Mouse (Mus musculus) G1E-ER4 (cell line): ENCODE measurements around the gene Gm9844. TPM values are rescaled to one million over a fixed set of nuclear protein-coding genes. Genes with fewer than 3 reads are reported as not detected.

ENCODE experiments used
- GATA1 ChIP-seq: IDR thresholded peaks from one replicate; pipeline ENCODE4 v1.8.0; 2012; ENCODE audit warnings: low read length, inconsistent platforms
- polyA plus RNA-seq: library from polyadenylated mRNA; stranded (reverse); fragments of >175 nt; gene quantifications from 2 replicates; pipeline ENCODE4 v1.2.3, GENCODE M21; 2012

Gene Gm9844
- polyA plus RNA-seq, 1 experiment, result 0.15 TPM

DNA sequence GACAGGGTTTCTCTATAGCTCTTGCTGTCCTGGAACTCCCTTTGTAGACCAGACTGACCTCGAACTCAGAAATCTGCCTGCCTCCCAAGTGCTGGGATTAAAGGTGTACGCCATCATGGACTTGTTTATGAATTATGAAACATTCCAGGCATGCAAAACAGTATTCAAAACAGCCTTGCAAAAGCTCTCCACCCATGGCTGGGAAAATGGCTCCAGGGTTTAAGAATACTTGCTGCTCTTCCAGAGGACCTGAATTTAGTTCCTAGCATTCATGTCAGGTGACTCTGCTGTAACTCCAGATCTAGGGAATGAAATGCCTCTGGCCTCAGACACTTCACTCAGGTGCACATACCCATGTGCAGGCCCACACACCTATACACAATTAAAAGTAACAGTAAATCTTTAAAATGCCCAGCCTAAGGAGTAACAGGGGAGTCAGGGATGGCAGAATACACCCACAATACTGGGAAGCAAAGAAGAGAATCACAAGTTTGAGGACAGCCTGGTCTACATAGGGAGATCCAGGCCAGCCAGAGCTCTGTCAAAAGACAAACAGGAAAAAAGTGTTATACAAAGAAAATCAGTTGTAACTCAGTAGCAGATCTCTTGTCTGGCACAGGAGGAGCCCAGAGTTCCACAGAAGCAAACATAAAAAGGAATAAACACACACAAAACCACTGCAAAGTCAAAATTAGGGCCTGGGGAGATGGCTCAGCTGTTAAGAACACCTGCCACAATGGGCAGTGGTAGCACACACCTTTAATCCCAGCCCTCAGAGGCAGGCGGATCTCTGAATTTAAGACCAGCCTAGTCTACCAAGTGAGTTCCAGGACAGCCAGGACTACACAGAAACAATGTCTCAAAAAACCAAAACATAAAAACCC lies 29.5 kb downstream of the Gm9844 start:
- TF ChIP-seq GATA1, result no peak

DNA sequence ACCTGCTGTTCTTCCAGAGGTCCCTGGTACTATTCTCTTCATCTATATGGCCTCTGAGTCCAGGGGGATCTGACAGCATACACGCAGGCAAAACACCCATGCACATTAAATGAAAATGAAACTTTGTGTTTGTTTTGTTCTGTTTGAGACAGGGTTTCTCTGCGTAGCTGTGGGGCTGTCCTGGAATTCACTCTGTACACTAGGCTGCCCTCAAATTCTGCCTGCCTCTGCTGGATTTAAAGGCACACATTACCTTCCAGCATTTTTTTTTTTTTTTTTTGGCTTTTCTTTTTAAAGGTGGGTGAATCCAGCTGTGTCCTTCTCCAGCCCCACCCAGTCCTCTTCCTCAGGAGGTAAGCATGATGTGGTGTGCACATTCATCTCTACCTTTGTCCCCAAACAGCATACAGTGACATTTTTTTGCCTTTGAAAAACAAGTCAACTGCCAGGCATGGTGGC lies 30.1 kb downstream of the Gm9844 start:
- no peak for TF ChIP-seq GATA1

GRCm38 (mm10) chr7:24896269-24896668 lies 34.3 kb downstream of the Gm9844 start:
- no peak for TF ChIP-seq GATA1

GRCm38 (mm10) chr7:24897224-24897623 lies 35.2 kb downstream of the Gm9844 start, which contains the start of gene Cd79a:
Cd79a (plus strand) TSS chr7:24897381.
- no peak for TF ChIP-seq GATA1

DNA sequence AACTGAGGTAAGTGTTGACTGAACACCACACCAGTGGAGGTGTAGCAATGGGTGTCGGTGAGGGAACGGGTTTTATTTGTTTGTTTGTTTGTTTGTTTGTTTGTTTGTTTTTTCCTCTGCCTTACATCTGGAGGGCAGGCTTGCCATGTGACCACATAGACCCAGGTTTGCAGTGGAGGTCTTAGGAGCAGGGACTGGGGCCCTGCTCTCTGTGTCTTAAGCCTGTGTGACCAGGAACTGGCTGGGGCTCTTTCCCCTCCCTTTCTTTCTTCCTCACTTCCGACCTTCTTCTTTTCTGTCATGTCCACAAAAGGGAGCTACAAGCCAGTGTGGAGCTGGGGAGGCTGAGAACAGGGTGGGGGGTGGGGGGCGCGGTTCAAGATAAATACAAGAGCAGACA lies 35.9 kb downstream of the Gm9844 start:
- no peak for TF ChIP-seq GATA1

- no peak for TF ChIP-seq GATA1
Observed at GRCm38 (mm10) chr7:24901114-24901513, 39.1 kb downstream of the Gm9844 start.

- no peak for TF ChIP-seq GATA1
Observed at GRCm38 (mm10) chr7:24901842-24902241, 39.8 kb downstream of the Gm9844 start.

DNA sequence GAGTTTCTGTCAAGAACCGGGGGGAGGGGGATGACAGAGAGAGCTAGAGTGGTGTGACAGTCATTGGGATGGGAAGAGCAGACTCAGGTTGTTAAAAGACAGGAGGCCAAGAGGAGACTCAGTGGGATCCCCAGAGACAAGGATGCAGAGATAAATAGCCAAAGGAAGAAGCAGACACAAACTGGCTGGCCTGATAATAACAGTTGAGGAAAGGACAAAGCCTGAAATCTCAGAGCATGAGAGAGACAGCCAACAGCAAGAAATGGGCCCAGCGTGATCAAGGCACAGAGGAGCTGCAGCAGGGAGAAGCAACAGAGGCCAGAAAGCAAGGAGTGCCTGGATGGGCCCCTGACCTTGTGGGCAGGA lies 40.2 kb downstream of the Gm9844 start:
- no peak for TF ChIP-seq GATA1

GRCm38 (mm10) chr7:24902630-24903443 lies 40.8 kb downstream of the Gm9844 start, which contains the start of gene Arhgef1:
Arhgef1 (plus strand) TSS chr7:24902912.
- no peak for TF ChIP-seq GATA1

- no peak for TF ChIP-seq GATA1
Observed at GRCm38 (mm10) chr7:24903444-24903825, 41.4 kb downstream of the Gm9844 start.

- no peak for TF ChIP-seq GATA1
Observed at GRCm38 (mm10) chr7:24904070-24904483, 42.1 kb downstream of the Gm9844 start.

DNA sequence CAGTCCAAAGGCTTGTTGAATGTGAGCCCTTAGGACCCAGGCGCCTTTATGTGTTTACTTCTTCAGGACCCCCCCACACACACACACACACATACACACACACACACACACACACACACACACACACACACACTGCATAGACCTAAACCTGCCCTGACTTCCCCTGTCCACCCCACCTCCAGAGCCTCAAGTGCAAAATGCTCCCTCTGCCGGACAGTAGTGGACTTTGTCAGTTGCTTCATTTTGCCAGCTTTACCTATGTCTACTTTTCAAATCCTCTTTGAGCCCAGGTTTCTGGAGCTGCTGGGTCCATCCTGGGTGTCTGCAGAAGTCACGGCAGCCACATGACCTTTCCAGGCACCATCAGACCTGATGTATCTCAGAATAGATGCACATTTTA lies 42.9 kb downstream of the Gm9844 start:
- TF ChIP-seq GATA1, result no peak

GRCm38 (mm10) chr7:24906551-24906950 lies 44.5 kb downstream of the Gm9844 start:
- no peak for TF ChIP-seq GATA1

GRCm38 (mm10) chr7:24907211-24907748 lies 45.3 kb downstream of the Gm9844 start:
- no peak for TF ChIP-seq GATA1

Other genes starting within 250 kb of the Gm9844 start
- gene Lypd3, start 225.7 kb upstream of the Gm9844 start, polyA plus RNA-seq, result not detected in 2 replicates
- not detected in 2 replicates for gene Tex101, start 185.5 kb upstream of the Gm9844 start, polyA plus RNA-seq
- not detected in 2 replicates for gene BC049730, start 153.0 kb upstream of the Gm9844 start, polyA plus RNA-seq
- not detected in 2 replicates for gene Gm4763, start 135.3 kb upstream of the Gm9844 start, polyA plus RNA-seq
- gene Cd177, start 101.9 kb upstream of the Gm9844 start, polyA plus RNA-seq, result 0.04 and 0.10 TPM in 2 replicates
- gene Ceacam10, start 85.0 kb upstream of the Gm9844 start, polyA plus RNA-seq, result not detected in 2 replicates
- gene Lypd4, start 7.7 kb downstream of the Gm9844 start, polyA plus RNA-seq, result not detected in 2 replicates
- not detected in 2 replicates for gene Dmrtc2, start 7.8 kb downstream of the Gm9844 start, polyA plus RNA-seq
- 4,389 and 5,872 TPM in 2 replicates for gene Rps19, start 22.2 kb downstream of the Gm9844 start, polyA plus RNA-seq
- 0.04 and 0.05 TPM in 2 replicates for gene Cd79a, start 35.2 kb downstream of the Gm9844 start, polyA plus RNA-seq
- 464 and 499 TPM in 2 replicates for gene Arhgef1, start 40.7 kb downstream of the Gm9844 start, polyA plus RNA-seq
- not detected in 2 replicates for gene Gm4881, start 82.3 kb downstream of the Gm9844 start, polyA plus RNA-seq
- 164 and 218 TPM in 2 replicates for gene Rabac1, start 110.5 kb downstream of the Gm9844 start, polyA plus RNA-seq
- 0.05 and 0.12 TPM in 2 replicates for gene Atp1a3, start 143.7 kb downstream of the Gm9844 start, polyA plus RNA-seq
- gene Grik5, start 210.1 kb downstream of the Gm9844 start, polyA plus RNA-seq, result 137 and 175 TPM in 2 replicates
- 70.8 and 77.5 TPM in 2 replicates for gene Zfp574, start 210.4 kb downstream of the Gm9844 start, polyA plus RNA-seq